Mouse (Mus musculus): Measurements from ENCODE around the gene Cox15.

DNA sequence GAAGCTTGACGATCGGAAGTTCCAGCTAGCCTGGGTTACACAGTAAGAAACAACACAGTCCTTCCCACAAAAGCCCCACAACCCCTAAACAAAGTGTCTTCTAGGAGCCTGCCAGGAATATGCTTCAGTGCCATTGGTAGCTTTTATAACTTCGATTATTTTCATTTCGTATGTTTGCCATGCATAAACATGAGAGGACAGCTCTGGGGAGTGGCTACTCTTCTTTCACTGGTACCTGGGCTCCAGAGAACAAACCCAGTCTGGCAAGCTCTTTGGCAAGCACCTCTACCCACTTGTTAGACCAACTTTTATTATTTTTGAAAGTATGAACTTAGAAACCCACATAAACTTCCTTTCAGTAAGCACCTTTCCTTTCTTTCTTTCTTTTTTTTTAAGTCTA lies 23.8 kb upstream of the Cox15 start:
- TF ChIP-seq CTCF (IDR thresholded peaks at IDR 0.05; ENCODE audit: low read depth) (no peak), EP300 (IDR thresholded peaks at IDR 0.05; ENCODE audit: low read depth) (no peak)
